Mouse (Mus musculus) midbrain, embryonic 12.5 days (tissue): ENCODE results near the gene Gm21897. TPM values are rescaled to one million over a fixed set of nuclear protein-coding genes. Genes with fewer than 3 reads are reported as not detected.
"Not testable (repeated sequence)": the region's sequence is repeated elsewhere in the genome, so short reads cannot be mapped to it uniquely, and the experiment has no call there.

ENCODE experiments used
- ATAC-seq: fragments of 200-750 bp; cut with Nextera tagmentation; 2 replicates; pipeline ENCODE4 v1.8.0; 2017; ENCODE audit warnings: low read depth, moderate TSS enrichment, moderate library complexity; ENCODE audit not compliant: low FRiP score
- H3K27ac ChIP-seq: fragments of 300-500 bp; sonication (generic); replicated peaks from 2 replicates; pipeline ENCODE4 v1.5.1; 2016; ENCODE audit warnings: mild to moderate bottlenecking
- H3K27me3 ChIP-seq: fragments of 300-500 bp; sonication (generic); 2 replicates; pipeline ENCODE4 v1.6.1; 2016; ENCODE audit warnings: mild to moderate bottlenecking
- H3K36me3 ChIP-seq: fragments of 300-500 bp; sonication (generic); 2 replicates; pipeline ENCODE4 v1.6.1; 2016
- H3K4me1 ChIP-seq: fragments of 300-500 bp; sonication (generic); 2 replicates; pipeline ENCODE4 v1.6.1; 2016
- H3K4me2 ChIP-seq: fragments of 300-500 bp; sonication (generic); replicated peaks from 2 replicates; pipeline ENCODE4 v1.6.1; 2016; ENCODE audit warnings: mild to moderate bottlenecking, moderate library complexity
- H3K4me3 ChIP-seq: fragments of 300-500 bp; sonication (generic); 2 replicates; pipeline ENCODE4 v1.5.1; 2016; ENCODE audit warnings: mild to moderate bottlenecking
- H3K9ac ChIP-seq: fragments of 300-500 bp; sonication (generic); replicated peaks from 2 replicates; pipeline ENCODE4 v1.6.1; 2016; ENCODE audit warnings: mild to moderate bottlenecking, moderate library complexity
- H3K9me3 ChIP-seq: fragments of 300-500 bp; sonication (generic); 2 replicates; pipeline ENCODE4 v1.6.1; 2016; ENCODE audit warnings: mild to moderate bottlenecking
- WGBS: fragments of 180-500 bp; shearing (Covaris S2); methylation state at CpG from one replicate; pipeline ENCODE4 v1.1.7; 2016; 5-methylcytosine and 5-hydroxymethylcytosine counted together
- polyA plus RNA-seq: library from polyadenylated mRNA; unstranded; fragments of >200 nt; fragmentation: Nextera tagmentation; extraction: Ambion mirVana; gene quantifications from 2 replicates; pipeline ENCODE4 v1.2.1, GENCODE M21; 2016

Gene Gm21897
- not detected in 2 replicates for polyA plus RNA-seq

DNA sequence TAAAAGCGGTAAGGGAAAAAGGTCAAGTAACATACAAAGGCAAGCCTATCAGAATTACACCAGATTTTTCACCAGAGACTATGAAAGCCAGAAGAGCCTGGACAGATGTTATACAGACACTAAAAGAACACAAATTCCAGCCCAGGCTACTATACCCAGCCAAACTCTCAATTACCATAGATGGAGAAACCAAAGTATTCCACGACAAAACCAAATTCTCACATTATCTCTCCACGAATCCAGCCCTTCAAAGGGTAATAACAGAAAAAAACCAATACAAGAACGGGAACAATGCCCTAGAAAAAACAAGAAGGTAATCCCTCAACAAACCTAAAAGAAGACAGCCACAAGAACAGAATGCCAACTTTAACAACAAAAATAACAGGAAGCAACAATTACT is at the start of gene Gm21897:
Gene Gm21897 (plus strand): TSS at position 301 of the 400 bp plus-strand sequence.
- not testable (repeated sequence) for H3K27me3 ChIP-seq, H3K36me3 ChIP-seq, H3K27ac ChIP-seq, H3K4me1 ChIP-seq, H3K4me3 ChIP-seq, H3K9me3 ChIP-seq, H3K4me2 ChIP-seq, ATAC-seq, H3K9ac ChIP-seq
- WGBS, result no CpG with 5 or more reads among the region's 4 CpGs

DNA sequence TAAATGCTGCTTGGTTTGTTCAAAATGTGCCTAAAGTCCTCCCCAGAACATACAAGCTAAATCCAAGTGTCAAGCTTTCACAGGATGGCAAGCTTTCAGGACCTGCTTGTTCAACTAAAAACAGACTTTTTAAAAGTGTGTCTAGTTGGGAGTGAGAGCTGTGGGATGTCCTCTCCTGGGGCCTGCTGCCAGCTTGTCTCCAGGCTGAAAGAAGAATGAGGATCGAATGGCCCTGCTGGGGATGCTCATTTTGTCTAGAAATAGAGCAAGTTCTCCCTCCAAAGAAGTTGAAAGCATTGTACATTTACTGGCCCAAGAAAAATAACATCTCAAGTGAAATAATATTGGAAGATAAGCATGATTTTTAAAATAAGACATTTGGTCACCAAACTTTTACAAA is 45.0 kb upstream of the Gm21897 start:
- 70% methylated on average over 1 of the region's 1 CpGs for WGBS
- Histone ChIP-seq H3K4me3 (no peak overlapping the region), H3K36me3 (no peaks in the 10 kb centered on the region), H3K4me2 (no peak overlapping the region), H3K27me3 (no peaks in the 10 kb centered on the region), H3K4me1 (no peaks in the 10 kb centered on the region), H3K9me3 (0 out of 2 replicates have a peak, but pooled peaks cover 2% of the 10 kb centered on the region), H3K9ac (no peak overlapping the region), H3K27ac (no peak overlapping the region)
- ATAC-seq, result no peak

DNA sequence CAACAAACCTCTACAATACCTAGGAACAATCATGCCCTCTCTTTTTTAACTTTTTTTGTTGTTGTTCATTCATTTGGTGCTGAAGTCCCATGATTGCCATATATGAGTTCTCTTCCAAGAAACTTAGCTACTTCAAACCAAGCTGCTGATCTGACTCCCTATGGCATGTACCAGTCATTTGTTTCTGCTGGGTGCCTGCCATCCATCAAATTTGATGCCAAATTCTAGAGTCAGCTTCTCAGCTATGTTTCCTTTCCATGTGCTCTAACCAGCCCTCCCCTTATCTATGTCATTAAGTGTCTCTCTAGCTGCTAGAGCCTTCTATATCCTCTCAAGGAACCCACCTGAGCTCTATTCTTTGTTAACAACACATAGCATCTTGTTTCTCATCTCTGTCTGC is 39.8 kb upstream of the Gm21897 start:
- Histone ChIP-seq H3K4me3 (no peak overlapping the region), H3K9me3 (no peaks in the 10 kb centered on the region), H3K36me3 (no peaks in the 10 kb centered on the region), H3K9ac (no peak overlapping the region), H3K4me2 (no peak overlapping the region), H3K27me3 (no peaks in the 10 kb centered on the region), H3K27ac (no peak overlapping the region), H3K4me1 (no peaks in the 10 kb centered on the region)
- ATAC-seq, result no peak

DNA sequence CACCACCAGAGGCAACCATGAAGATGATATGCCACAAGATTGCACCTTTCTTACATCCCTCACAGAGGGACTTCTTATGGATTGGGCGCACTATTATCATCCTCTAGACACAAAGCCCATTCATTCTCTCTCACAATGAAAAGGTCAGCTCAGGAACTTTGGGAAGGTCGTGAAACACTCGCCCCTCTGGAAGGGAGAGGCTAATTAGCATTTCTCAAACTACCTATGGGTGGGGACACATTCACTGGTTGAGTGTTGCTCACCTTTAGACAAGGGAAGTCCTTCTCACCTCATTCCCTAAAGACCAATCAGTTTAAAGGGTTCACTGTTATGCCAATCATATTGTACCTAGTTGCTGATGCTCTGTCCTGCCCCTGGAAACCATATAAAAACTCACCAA is 24.2 kb upstream of the Gm21897 start:
- Histone ChIP-seq H3K27ac (no peak overlapping the region), H3K9ac (no peak overlapping the region), H3K4me2 (no peak overlapping the region), H3K9me3 (no peaks in the 10 kb centered on the region), H3K4me3 (no peak overlapping the region), H3K4me1 (no peaks in the 10 kb centered on the region), H3K27me3 (no peaks in the 10 kb centered on the region), H3K36me3 (no peaks in the 10 kb centered on the region)
- no peak for ATAC-seq
- 67% methylated on average over 3 of the region's 3 CpGs for WGBS

DNA sequence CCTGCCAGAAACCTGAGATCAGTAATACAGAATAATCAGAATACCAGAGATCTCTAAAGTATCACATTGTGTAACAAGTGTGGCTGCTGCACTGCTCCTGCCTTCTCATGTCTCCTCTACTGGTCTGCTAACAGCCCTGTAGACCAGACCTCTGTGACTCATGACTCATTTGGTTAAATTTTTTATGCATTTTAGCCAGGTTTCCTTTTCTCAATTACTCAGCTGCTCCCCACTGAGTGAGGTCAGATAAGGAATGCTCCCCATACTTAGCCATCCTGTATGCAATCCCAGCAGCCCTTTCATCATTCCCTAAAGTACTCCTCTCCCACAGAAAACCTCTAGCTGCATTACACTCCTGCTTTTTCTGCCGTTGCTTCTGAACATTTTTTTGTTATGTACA is 23.0 kb upstream of the Gm21897 start:
- Histone ChIP-seq H3K9ac (no peak overlapping the region), H3K27me3 (no peaks in the 10 kb centered on the region), H3K9me3 (no peaks in the 10 kb centered on the region), H3K36me3 (no peaks in the 10 kb centered on the region), H3K4me1 (no peaks in the 10 kb centered on the region), H3K4me3 (no peak overlapping the region), H3K27ac (no peak overlapping the region), H3K4me2 (no peak overlapping the region)
- 87% methylated on average over 1 of the region's 1 CpGs for WGBS
- ATAC-seq, result no peak

DNA sequence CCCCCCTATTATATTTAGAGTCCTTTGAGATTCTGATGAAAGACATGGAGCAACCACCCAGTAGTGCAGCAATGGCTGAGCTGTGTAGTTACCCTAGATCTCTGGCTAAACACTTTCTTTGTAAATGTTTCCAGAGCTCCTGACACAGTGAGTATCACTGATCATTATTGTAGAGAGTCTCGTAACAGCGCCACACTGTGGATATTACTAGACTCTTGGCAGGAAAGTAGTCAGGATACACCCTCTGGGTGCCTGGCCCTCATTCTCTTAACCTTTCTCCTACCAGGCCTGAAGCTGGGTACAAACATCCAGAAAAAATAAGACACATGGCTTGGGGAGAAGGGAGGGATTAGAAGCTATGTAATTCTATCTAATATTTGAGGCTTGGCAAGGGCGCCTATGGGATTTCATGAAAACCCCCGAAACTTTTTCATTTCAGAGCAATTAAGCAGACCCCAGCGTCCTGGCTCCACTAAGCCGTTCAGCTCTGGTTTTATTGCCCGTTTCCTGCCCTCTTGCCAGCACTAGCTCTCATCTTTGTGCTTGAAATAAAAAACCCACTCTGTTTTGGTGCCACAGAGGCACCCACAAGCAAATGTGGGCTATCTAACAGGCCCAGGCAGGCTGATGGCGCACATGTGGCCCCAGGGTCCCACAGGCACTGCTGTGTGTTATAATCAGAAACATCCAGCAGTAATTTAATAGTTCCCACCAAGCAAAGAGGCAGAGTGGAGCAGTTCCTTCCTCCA is 22.2 kb upstream of the Gm21897 start:
- ATAC-seq, result no peak
- 76% methylated on average over 8 of the region's 8 CpGs for WGBS
- H3K27ac ChIP-seq, result no peak overlapping the region

DNA sequence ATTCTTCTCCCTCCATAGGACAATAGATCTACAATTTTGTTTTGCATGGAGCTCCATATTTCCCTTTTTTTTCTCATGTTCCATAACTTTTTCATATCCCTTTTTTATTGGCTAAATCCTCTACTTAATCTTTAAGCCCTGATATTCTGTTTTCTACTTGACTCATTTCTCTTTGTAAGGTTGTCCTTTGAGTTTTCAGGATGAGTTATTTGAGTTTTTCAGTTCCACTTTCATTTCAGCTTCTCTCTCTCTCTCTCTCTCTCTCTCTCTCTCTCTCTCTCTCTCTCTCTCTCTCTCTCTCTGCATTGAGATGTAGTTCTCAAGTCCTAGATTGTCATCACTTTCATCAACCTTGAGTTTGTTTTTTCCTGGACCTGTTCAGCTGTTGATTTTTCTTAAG is 17.3 kb downstream of the Gm21897 start:
- Histone ChIP-seq H3K9me3 (no peaks in the 10 kb centered on the region), H3K27me3 (no peaks in the 10 kb centered on the region), H3K9ac (no peak overlapping the region), H3K4me2 (no peak overlapping the region), H3K27ac (no peak overlapping the region), H3K36me3 (no peaks in the 10 kb centered on the region), H3K4me1 (no peaks in the 10 kb centered on the region), H3K4me3 (no peak overlapping the region)
- no peak for ATAC-seq

More for the DNA sequence above, 22.2 kb upstream of the Gm21897 start:
- Histone ChIP-seq H3K9ac (no peak overlapping the region), H3K27me3 (no peaks in the 10 kb centered on the region), H3K4me2 (no peak overlapping the region), H3K36me3 (no peaks in the 10 kb centered on the region), H3K4me1 (no peaks in the 10 kb centered on the region), H3K9me3 (no peaks in the 10 kb centered on the region), H3K4me3 (no peak overlapping the region)

DNA sequence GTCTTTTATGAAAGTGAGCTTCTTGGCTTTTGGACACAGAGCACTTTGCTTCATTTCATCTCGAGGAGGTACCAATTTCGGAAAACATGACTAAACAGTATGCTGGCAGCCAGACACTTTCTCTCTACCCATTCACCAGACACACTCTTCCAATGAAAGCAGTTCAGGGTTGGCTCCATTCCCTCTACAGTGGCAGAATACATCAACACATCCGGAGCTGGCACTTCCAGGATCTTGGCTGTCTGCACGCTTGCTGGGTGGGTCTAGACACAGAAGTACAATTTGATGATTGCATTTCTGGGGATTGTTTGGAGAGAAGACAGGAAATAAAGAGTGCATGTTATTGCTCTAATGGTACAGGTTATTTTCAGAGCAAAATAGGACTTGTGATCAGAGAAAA is 21.8 kb downstream of the Gm21897 start:
- H3K27ac ChIP-seq, result no peak overlapping the region
- no peak overlapping the region for H3K4me3 ChIP-seq
- no peaks in the 10 kb centered on the region for H3K9me3 ChIP-seq
- no peaks in the 10 kb centered on the region for H3K27me3 ChIP-seq
- WGBS, result 86% methylated on average over 4 of the region's 4 CpGs
- no peak overlapping the region for H3K9ac ChIP-seq
- H3K4me1 ChIP-seq, result no peaks in the 10 kb centered on the region
- ATAC-seq, result no peak
- H3K36me3 ChIP-seq, result no peaks in the 10 kb centered on the region
- no peak overlapping the region for H3K4me2 ChIP-seq

DNA sequence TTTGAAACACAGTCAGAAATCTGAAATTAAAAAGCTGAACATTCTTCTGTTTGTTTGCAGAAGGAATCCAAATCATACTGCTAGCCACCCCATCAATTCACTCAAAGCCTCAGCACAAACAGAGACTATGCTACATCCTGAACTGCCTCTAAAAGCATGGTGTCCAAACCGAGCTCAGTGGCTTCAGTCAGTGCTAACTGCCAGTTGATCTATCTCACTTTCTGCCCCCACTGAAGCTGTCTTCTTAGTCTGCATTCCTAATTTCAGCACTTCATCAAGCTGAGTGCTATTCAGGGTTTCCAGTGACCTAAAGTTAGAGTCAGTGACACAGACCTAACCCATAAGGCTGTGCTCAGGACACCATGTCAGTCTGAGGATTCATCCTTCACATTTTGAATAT is 28.8 kb downstream of the Gm21897 start:
- H3K4me3 ChIP-seq, result no peak overlapping the region
- H3K27me3 ChIP-seq, result no peaks in the 10 kb centered on the region
- H3K4me1 ChIP-seq, result no peaks in the 10 kb centered on the region
- H3K4me2 ChIP-seq, result no peak overlapping the region
- H3K36me3 ChIP-seq, result no peaks in the 10 kb centered on the region
- no peak overlapping the region for H3K27ac ChIP-seq
- H3K9ac ChIP-seq, result no peak overlapping the region
- WGBS, result 82% methylated on average over 1 of the region's 1 CpGs
- no peaks in the 10 kb centered on the region for H3K9me3 ChIP-seq
- ATAC-seq, result no peak

DNA sequence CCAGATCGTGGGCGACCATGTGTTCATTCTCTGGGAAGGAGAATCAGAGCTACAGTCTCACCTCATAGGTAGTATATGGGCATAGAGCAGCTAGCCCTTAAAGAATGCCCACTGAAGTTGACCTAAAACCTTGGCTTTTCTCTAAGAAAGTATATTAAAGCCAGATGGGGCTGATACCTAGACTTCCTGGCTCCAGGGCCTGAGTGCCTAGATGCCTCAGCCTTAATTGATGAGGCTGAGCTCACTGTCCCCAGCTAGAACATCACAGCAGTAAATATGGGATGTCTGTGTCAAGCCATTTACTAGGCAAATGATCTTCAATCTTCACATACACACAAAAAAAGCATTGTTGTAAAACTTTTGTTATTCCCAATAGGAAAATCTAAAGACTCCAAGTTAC is 32.1 kb downstream of the Gm21897 start:
- Histone ChIP-seq H3K9ac (no peak overlapping the region), H3K36me3 (no peaks in the 10 kb centered on the region), H3K4me2 (no peak overlapping the region), H3K9me3 (no peaks in the 10 kb centered on the region), H3K27me3 (no peaks in the 10 kb centered on the region), H3K27ac (no peak overlapping the region), H3K4me3 (no peak overlapping the region), H3K4me1 (no peaks in the 10 kb centered on the region)
- no peak for ATAC-seq
- WGBS, result 85% methylated on average over 2 of the region's 2 CpGs

DNA sequence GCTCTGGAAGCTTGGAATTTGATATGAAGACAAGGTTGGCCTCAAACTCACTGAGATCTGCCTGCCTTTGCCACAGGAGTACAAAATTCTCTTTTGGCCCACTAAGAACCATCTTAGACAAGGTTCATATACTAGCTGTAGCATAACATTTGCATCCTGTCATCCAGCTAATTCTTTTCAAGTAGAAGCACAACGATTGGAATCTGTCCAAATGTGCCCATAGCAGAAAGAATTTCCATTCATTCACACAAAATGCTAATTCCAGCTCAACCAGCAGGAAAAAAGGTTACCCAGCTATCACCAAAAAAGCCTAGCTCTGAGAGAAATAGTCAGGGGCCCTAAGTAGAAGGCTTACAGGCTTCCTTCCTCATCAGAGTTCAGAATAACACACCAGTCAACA is 34.0 kb downstream of the Gm21897 start:
- Histone ChIP-seq H3K27me3 (no peaks in the 10 kb centered on the region), H3K4me1 (no peaks in the 10 kb centered on the region), H3K4me3 (no peak overlapping the region), H3K27ac (no peak overlapping the region), H3K9ac (no peak overlapping the region), H3K36me3 (no peaks in the 10 kb centered on the region), H3K4me2 (no peak overlapping the region), H3K9me3 (no peaks in the 10 kb centered on the region)
- ATAC-seq, result no peak
- 66% methylated on average over 1 of the region's 1 CpGs for WGBS

DNA sequence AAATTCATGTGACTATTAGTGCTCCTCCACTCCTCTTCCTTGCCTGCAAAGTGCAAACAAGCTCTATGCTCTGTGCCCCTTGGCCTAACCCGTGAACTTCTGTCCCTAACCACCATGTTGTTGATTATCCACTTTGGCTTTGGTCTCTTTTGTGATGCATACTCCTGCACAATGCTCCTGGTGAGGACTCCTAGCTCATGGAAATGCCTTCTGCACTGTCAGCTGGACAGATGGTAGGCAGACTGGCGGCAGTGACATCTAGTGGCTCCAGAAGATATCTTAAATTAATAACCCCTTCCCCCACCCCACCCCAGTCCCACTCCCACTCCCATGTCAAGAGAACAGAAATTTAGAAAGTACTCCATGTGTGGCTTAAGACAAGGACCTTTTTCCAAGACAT is 35.1 kb downstream of the Gm21897 start:
- H3K4me1 ChIP-seq, result no peaks in the 10 kb centered on the region
- 53% methylated on average over 2 of the region's 2 CpGs for WGBS
- H3K27me3 ChIP-seq, result no peaks in the 10 kb centered on the region
- no peak for ATAC-seq
- no peak overlapping the region for H3K4me3 ChIP-seq
- no peaks in the 10 kb centered on the region for H3K9me3 ChIP-seq
- no peak overlapping the region for H3K4me2 ChIP-seq
- no peaks in the 10 kb centered on the region for H3K36me3 ChIP-seq
- no peak overlapping the region for H3K27ac ChIP-seq
- H3K9ac ChIP-seq, result no peak overlapping the region

DNA sequence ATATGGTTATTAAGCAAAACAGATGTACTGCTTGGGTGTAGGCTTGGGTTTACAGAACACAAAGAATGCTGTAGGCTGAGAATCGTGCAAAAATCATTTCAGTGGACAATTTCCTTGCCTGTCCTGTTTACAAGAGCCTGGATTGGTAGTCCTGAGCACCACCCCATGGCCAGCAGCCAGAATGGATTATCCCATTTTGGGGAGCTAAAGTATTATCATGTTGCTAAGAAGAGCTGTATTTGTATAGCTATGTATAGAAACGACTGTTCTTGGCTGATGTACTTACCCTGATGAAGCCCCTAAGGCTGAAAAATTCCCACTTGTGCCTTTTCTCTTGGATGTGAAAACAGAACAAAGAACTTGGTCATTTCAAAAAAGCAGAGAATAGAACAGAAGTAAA is 37.6 kb downstream of the Gm21897 start:
- Histone ChIP-seq H3K36me3 (no peaks in the 10 kb centered on the region), H3K4me3 (no peak overlapping the region), H3K4me2 (no peak overlapping the region), H3K4me1 (no peaks in the 10 kb centered on the region), H3K27ac (no peak overlapping the region), H3K9ac (no peak overlapping the region), H3K27me3 (no peaks in the 10 kb centered on the region), H3K9me3 (no peaks in the 10 kb centered on the region)
- no peak for ATAC-seq
- 75% methylated on average over 2 of the region's 2 CpGs for WGBS
